Mouse (Mus musculus) forebrain, embryonic 15.5 days (tissue): ENCODE results near the gene Rptor. TPM values are rescaled to one million over a fixed set of nuclear protein-coding genes. Genes with fewer than 3 reads are reported as not detected.

Experiments used
- ATAC-seq: fragments of 200-750 bp; cut with Nextera tagmentation; replicated peaks from 2 replicates; pipeline ENCODE4 v1.8.0; 2017; ENCODE audit warnings: mild to moderate bottlenecking, moderate TSS enrichment, moderate library complexity
- H3K27ac ChIP-seq: fragments of 300-500 bp; sonication (generic); replicated peaks from 2 replicates; pipeline ENCODE4 v1.5.1; 2015; ENCODE audit warnings: mild to moderate bottlenecking, inconsistent platforms
- H3K27me3 ChIP-seq: fragments of 300-500 bp; sonication (generic); 2 replicates; pipeline ENCODE4 v1.6.1; 2015; ENCODE audit warnings: inconsistent platforms
- H3K36me3 ChIP-seq: fragments of 300-500 bp; sonication (generic); 2 replicates; pipeline ENCODE4 v1.6.1; 2015; ENCODE audit warnings: mild to moderate bottlenecking, inconsistent platforms
- H3K4me1 ChIP-seq: fragments of 300-500 bp; sonication (generic); 2 replicates; pipeline ENCODE4 v1.6.1; 2015; ENCODE audit warnings: inconsistent platforms
- H3K4me2 ChIP-seq: fragments of 300-500 bp; sonication (generic); replicated peaks from 2 replicates; pipeline ENCODE4 v1.6.1; 2015; ENCODE audit warnings: mild to moderate bottlenecking, inconsistent platforms
- H3K4me3 ChIP-seq: fragments of 300-500 bp; sonication (generic); 2 replicates; pipeline ENCODE4 v1.5.1; 2015; ENCODE audit warnings: mild to moderate bottlenecking, inconsistent platforms
- H3K9ac ChIP-seq: fragments of 300-500 bp; sonication (generic); replicated peaks from 2 replicates; pipeline ENCODE4 v1.6.1; 2015; ENCODE audit warnings: mild to moderate bottlenecking, inconsistent platforms
- H3K9me3 ChIP-seq: fragments of 300-500 bp; sonication (generic); 2 replicates; pipeline ENCODE4 v1.6.1; 2016; ENCODE audit warnings: inconsistent platforms
- WGBS: fragments of 180-500 bp; shearing (Covaris S2); methylation state at CpG from one replicate; pipeline ENCODE4 v1.1.7; 2015; ENCODE audit warnings: mixed read lengths; 5-methylcytosine and 5-hydroxymethylcytosine counted together
- polyA plus RNA-seq: library from polyadenylated mRNA; unstranded; fragments of >200 nt; fragmentation: Nextera tagmentation; extraction: Ambion mirVana; gene quantifications from 2 replicates; pipeline ENCODE4 v1.2.1, GENCODE M21; 2015

The Rptor gene
- polyA plus RNA-seq, 1 experiment from 2014 or later, result 12.0 TPM

GRCm38 (mm10) chr11:119929603-119930265 is 327.0 kb downstream of the Rptor start:
- Histone ChIP-seq H3K9ac (no peak overlapping the region), H3K36me3 (no peaks in the 10 kb centered on the region), H3K27me3 (no peaks in the 10 kb centered on the region), H3K9me3 (no peaks in the 10 kb centered on the region), H3K27ac (no peak overlapping the region), H3K4me3 (no peak overlapping the region), H3K4me1 (0 out of 2 replicates have a peak, but pooled peaks cover 2% of the 10 kb centered on the region), H3K4me2 (no peak overlapping the region)
- WGBS, result 76% methylated on average over 6 of the region's 6 CpGs
- ATAC-seq, result no peak

DNA sequence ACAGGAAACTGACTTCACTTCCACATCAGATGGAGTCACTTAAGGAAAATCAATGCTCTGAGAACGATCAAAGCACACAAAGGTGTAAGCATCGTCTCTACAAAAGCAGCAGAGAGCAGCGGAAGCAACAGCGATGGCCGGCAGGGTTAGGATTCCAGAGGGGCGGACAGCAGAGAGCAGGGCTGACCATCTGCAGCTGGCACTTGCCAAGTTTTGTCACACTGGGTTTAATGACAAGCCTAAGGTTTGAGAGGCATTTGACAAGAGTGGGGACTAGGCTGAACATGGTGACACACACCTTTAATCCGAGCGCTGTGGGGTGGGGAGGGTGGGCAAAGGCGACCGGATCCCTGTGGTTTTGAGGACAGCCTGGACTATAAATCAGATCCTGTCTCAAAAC is 329.1 kb downstream of the Rptor start:
- no peak for ATAC-seq
- H3K4me1 ChIP-seq, result peaks cover 20% of the 10 kb centered on the region
- WGBS, result 77% methylated on average over 10 of the region's 10 CpGs
- H3K4me3 ChIP-seq, result no peak overlapping the region
- no peak overlapping the region for H3K9ac ChIP-seq
- H3K9me3 ChIP-seq, result no peaks in the 10 kb centered on the region
- no peak overlapping the region for H3K4me2 ChIP-seq
- H3K36me3 ChIP-seq, result no peaks in the 10 kb centered on the region
- H3K27me3 ChIP-seq, result no peaks in the 10 kb centered on the region
- no peak overlapping the region for H3K27ac ChIP-seq

DNA sequence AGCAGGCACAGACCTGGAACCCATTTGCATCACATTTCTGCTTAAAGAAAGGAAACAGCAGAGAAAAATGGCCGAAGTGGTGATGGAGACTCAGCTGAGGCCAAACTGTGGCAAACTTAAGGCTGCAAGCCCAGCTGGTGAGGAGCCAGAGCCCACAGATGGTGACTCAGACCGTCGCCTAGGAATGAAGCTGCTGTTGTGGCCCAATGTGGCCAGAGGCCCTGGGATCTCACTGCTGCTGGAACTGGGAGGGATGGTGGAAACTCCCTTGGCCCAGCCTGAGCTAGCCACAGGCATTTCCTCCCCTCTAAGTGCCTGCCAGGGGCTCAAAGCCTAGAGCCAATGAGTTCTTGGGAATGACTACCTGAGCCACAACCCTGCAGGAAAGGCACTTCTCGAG is 330.4 kb downstream of the Rptor start:
- Histone ChIP-seq H3K27ac (no peak overlapping the region), H3K4me1 (peaks cover 33% of the 10 kb centered on the region), H3K36me3 (no peaks in the 10 kb centered on the region), H3K4me3 (no peak overlapping the region), H3K9ac (no peak overlapping the region), H3K9me3 (no peaks in the 10 kb centered on the region), H3K4me2 (no peak overlapping the region), H3K27me3 (no peaks in the 10 kb centered on the region)
- ATAC-seq, result no peak
- WGBS, result 70% methylated on average over 4 of the region's 4 CpGs

GRCm38 (mm10) chr11:119933819-119934583 is 331.3 kb downstream of the Rptor start:
- H3K4me2 ChIP-seq, result no peak overlapping the region
- WGBS, result 88% methylated on average over 8 of the region's 8 CpGs
- no peaks in the 10 kb centered on the region for H3K36me3 ChIP-seq
- no peaks in the 10 kb centered on the region for H3K27me3 ChIP-seq
- ATAC-seq, result no peak
- peak overlapping the region; percentile 16; the same call in 1 of the 2 replicates for H3K27ac ChIP-seq
- no peak overlapping the region for H3K9ac ChIP-seq
- no peaks in the 10 kb centered on the region for H3K9me3 ChIP-seq
- H3K4me3 ChIP-seq, result no peak overlapping the region
- peaks cover 41% of the 10 kb centered on the region for H3K4me1 ChIP-seq

GRCm38 (mm10) chr11:119934773-119935172 is 332.1 kb downstream of the Rptor start:
- H3K9me3 ChIP-seq, result no peaks in the 10 kb centered on the region
- H3K27ac ChIP-seq, result peak overlapping the region; percentile 16; the same call in 1 of the 2 replicates
- no peak for ATAC-seq
- no peaks in the 10 kb centered on the region for H3K36me3 ChIP-seq
- H3K4me1 ChIP-seq, result peaks cover 49% of the 10 kb centered on the region
- H3K4me2 ChIP-seq, result no peak overlapping the region
- H3K4me3 ChIP-seq, result no peak overlapping the region
- H3K27me3 ChIP-seq, result no peaks in the 10 kb centered on the region
- H3K9ac ChIP-seq, result no peak overlapping the region
- 66% methylated on average over 8 of the region's 8 CpGs for WGBS

GRCm38 (mm10) chr11:119935457-119935856 is 332.8 kb downstream of the Rptor start:
- WGBS, result 23% methylated on average over 6 of the region's 6 CpGs
- Histone ChIP-seq H3K27ac (peak overlapping the region; percentile 93), H3K9ac (no peak overlapping the region)

DNA sequence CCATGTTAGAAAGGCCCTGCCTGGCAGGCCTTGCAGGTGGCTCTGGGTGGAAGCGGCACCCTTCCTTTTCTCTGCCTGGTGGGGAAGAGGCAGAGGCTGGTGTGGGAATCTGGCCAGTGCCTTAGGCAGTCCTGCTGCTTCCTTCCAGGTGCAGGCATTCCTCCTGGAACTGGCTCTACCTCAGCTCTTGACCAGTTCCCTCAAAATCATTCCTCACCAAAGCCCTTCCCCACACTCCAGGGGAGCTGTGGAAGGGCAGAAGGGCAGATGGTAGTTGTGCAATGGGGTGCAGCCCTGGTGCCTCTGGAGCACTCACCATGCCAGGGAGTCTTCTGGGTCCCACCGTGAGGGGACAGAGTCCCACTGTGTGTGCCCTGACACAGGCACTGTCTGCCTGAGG is 333.8 kb downstream of the Rptor start:
- H3K4me2 ChIP-seq, result peak overlapping the region; percentile 23
- no peak overlapping the region for H3K4me3 ChIP-seq
- H3K27ac ChIP-seq, result peak overlapping the region; percentile 93
- peaks cover 65% of the 10 kb centered on the region for H3K4me1 ChIP-seq
- 79% methylated on average over 2 of the region's 2 CpGs for WGBS
- H3K9ac ChIP-seq, result no peak overlapping the region
- no peaks in the 10 kb centered on the region for H3K9me3 ChIP-seq
- no peaks in the 10 kb centered on the region for H3K27me3 ChIP-seq
- H3K36me3 ChIP-seq, result no peaks in the 10 kb centered on the region
- no peak for ATAC-seq

More at GRCm38 (mm10) chr11:119935457-119935856, 332.8 kb downstream of the Rptor start:
- no peaks in the 10 kb centered on the region for H3K9me3 ChIP-seq
- no peak overlapping the region for H3K4me2 ChIP-seq
- H3K4me1 ChIP-seq, result peaks cover 55% of the 10 kb centered on the region
- no peaks in the 10 kb centered on the region for H3K36me3 ChIP-seq
- no peak for ATAC-seq
- H3K27me3 ChIP-seq, result no peaks in the 10 kb centered on the region
- no peak overlapping the region for H3K4me3 ChIP-seq

DNA sequence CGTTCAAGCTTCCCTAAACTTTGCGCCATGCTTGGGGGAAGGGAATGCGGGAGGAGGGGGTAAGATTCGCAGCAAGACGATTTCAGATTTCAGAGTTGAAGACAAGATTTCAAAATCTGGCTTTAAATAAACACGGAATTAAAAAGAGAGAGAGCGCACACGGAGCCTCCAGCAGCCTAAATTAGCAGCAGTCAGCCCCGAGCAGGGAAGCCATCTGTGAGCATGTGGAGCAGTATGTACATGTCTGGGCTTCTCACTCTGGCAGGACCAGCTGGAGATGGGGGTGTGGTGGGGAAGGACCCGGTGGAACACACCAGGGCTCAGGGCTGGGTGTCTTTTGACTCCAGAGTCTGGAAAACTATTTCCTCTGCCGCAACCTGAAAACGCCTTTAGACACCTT is 334.5 kb downstream of the Rptor start:
- peak; percentile 57; the same call in 1 of the 2 replicates for ATAC-seq
- peak overlapping the region; percentile 23 for H3K4me2 ChIP-seq

GRCm38 (mm10) chr11:119937772-119938502 is 335.2 kb downstream of the Rptor start:
- WGBS, result 66% methylated on average over 19 of the region's 19 CpGs
- peak overlapping the region; percentile 93 for H3K27ac ChIP-seq
- H3K4me1 ChIP-seq, result peaks cover 72% of the 10 kb centered on the region
- H3K4me2 ChIP-seq, result peak overlapping the region; percentile 23; the same call in 1 of the 2 replicates
- no peaks in the 10 kb centered on the region for H3K27me3 ChIP-seq
- no peaks in the 10 kb centered on the region for H3K9me3 ChIP-seq
- H3K4me3 ChIP-seq, result no peak overlapping the region
- ATAC-seq, result no peak
- no peaks in the 10 kb centered on the region for H3K36me3 ChIP-seq
- H3K9ac ChIP-seq, result no peak overlapping the region

More for the DNA sequence above, 334.5 kb downstream of the Rptor start:
- H3K9me3 ChIP-seq, result no peaks in the 10 kb centered on the region
- no peak overlapping the region for H3K4me3 ChIP-seq
- no peaks in the 10 kb centered on the region for H3K27me3 ChIP-seq
- H3K27ac ChIP-seq, result peak overlapping the region; percentile 93
- WGBS, result 51% methylated on average over 12 of the region's 12 CpGs
- no peak overlapping the region for H3K9ac ChIP-seq
- H3K36me3 ChIP-seq, result no peaks in the 10 kb centered on the region
- peaks cover 73% of the 10 kb centered on the region for H3K4me1 ChIP-seq

DNA sequence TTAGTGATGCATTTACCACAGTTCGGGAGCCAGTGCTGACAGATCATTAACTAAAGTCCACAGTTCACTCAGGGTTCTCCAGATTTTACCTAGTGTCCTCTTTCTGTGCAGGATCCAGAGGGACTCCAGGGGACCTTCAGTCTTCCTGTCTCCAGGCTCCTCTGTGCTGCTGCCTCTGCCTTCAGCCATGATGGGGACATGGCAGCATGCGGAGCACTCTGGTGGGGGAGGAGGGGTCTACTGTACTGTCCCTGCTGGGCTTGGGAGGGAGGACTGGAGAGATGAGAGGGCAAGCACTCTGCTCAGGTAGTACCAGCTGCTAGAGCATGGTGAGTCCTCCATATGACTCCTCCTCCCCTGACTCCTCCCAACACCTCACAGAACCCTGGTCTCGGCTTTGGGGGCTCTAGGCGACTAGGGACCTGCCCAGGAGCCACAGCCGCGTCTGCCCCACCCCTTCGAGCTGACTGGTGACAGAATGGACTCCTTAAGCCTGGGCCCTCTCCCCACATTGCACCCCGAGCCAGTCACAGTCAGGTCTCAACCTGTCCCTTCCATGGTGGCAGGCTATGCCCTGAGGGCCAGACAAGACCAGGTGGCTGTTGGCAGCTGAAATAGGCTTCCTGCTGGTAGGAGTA is 336.5 kb downstream of the Rptor start:
- ATAC-seq, result no peak
- WGBS, result 52% methylated on average over 8 of the region's 8 CpGs
- Histone ChIP-seq H3K4me3 (no peak overlapping the region), H3K4me2 (peak overlapping the region; percentile 97), H3K27me3 (no peaks in the 10 kb centered on the region), H3K36me3 (no peaks in the 10 kb centered on the region), H3K9ac (no peak overlapping the region), H3K27ac (peak overlapping the region; percentile 93), H3K4me1 (peaks cover 82% of the 10 kb centered on the region), H3K9me3 (no peaks in the 10 kb centered on the region)

- Histone ChIP-seq H3K27ac (peak overlapping the region; percentile 93), H3K4me3 (no peak overlapping the region; the same call in 1 of the 2 replicates), H3K9ac (no peak overlapping the region)
These were observed 337.0 kb downstream of the Rptor start for GRCm38 (mm10) chr11:119939711-119940106.

More at GRCm38 (mm10) chr11:119939711-119940106, 337.0 kb downstream of the Rptor start:
- no peaks in the 10 kb centered on the region for H3K9me3 ChIP-seq
- peak overlapping the region; percentile 97 for H3K4me2 ChIP-seq
- no peak for ATAC-seq
- 64% methylated on average over 4 of the region's 4 CpGs for WGBS
- no peaks in the 10 kb centered on the region for H3K27me3 ChIP-seq
- H3K4me1 ChIP-seq, result peaks cover 86% of the 10 kb centered on the region
- no peaks in the 10 kb centered on the region for H3K36me3 ChIP-seq
